Mouse (Mus musculus) intestine, embryonic 15.5 days (tissue): ENCODE measurements around the gene Zfp467. TPM values are rescaled to one million over a fixed set of nuclear protein-coding genes. Genes with fewer than 3 reads are reported as not detected.

Experiments
- ATAC-seq: fragments of 200-750 bp; cut with Nextera tagmentation; 2 replicates; pipeline ENCODE4 v1.8.0; 2017; ENCODE audit warnings: moderate TSS enrichment, moderate library complexity
- H3K27ac ChIP-seq: fragments of 300-500 bp; sonication (generic); 2 replicates; pipeline ENCODE4 v1.5.1; 2015; ENCODE audit warnings: mild to moderate bottlenecking, inconsistent platforms
- H3K27me3 ChIP-seq: fragments of 300-500 bp; sonication (generic); replicated peaks from 2 replicates; pipeline ENCODE4 v1.6.1; 2015; ENCODE audit warnings: inconsistent platforms
- H3K36me3 ChIP-seq: fragments of 300-500 bp; sonication (generic); 2 replicates; pipeline ENCODE4 v1.6.1; 2015; ENCODE audit warnings: inconsistent platforms
- H3K4me1 ChIP-seq: fragments of 300-500 bp; sonication (generic); replicated peaks from 2 replicates; pipeline ENCODE4 v1.6.1; 2015; ENCODE audit warnings: inconsistent platforms
- H3K4me2 ChIP-seq: fragments of 300-500 bp; sonication (generic); replicated peaks from 2 replicates; pipeline ENCODE4 v1.6.1; 2015; ENCODE audit warnings: mild to moderate bottlenecking, inconsistent platforms
- H3K4me3 ChIP-seq: fragments of 300-500 bp; sonication (generic); replicated peaks from 2 replicates; pipeline ENCODE4 v1.5.1; 2015; ENCODE audit warnings: inconsistent platforms
- H3K9ac ChIP-seq: fragments of 300-500 bp; sonication (generic); 2 replicates; pipeline ENCODE4 v1.6.1; 2015; ENCODE audit warnings: inconsistent platforms
- H3K9me3 ChIP-seq: fragments of 300-500 bp; sonication (generic); 2 replicates; pipeline ENCODE4 v1.6.1; 2016; ENCODE audit warnings: inconsistent platforms
- WGBS: fragments of 180-500 bp; shearing (Covaris S2); methylation state at CpG from one replicate; pipeline ENCODE4 v1.1.7; 2015; 5-methylcytosine and 5-hydroxymethylcytosine counted together
- polyA plus RNA-seq: library from polyadenylated mRNA; unstranded; fragments of >200 nt; fragmentation: Nextera tagmentation; extraction: Ambion mirVana; gene quantifications from 2 replicates; pipeline ENCODE4 v1.2.1, GENCODE M21; 2015

Gene Zfp467
- polyA plus RNA-seq, 1 experiment from 2014 or later: 18.4 TPM

DNA sequence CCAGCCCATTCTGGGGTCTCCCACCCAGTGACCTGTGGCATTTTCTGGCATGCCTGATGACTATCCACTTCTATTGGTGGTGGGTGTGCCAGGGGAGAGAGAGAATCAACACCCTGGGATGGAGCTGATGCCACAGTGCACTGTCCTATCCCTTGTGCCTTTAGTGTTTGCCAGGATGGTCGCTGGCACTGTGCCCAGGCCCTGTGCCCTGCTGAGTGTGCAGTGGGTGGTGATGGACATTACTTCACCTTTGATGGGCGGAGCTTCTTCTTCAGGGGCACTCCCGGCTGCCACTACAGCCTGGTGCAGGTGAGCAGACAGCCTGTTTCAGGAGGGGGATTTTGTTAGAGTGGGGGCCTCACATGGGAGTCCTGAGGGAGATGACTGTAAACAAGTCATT, 7.1 kb upstream of the Zfp467 start:
- no peak overlapping the region for H3K4me2 ChIP-seq
- ATAC-seq: no peak
- no peaks in the 10 kb centered on the region for H3K36me3 ChIP-seq
- H3K27me3 ChIP-seq: no peaks in the 10 kb centered on the region
- H3K4me3 ChIP-seq: no peak overlapping the region
- H3K9ac ChIP-seq: no peak overlapping the region
- no peaks in the 10 kb centered on the region for H3K9me3 ChIP-seq
- H3K27ac ChIP-seq: no peak overlapping the region
- WGBS: 73% methylated on average over 3 of the region's 3 CpGs
- no peaks in the 10 kb centered on the region for H3K4me1 ChIP-seq

DNA sequence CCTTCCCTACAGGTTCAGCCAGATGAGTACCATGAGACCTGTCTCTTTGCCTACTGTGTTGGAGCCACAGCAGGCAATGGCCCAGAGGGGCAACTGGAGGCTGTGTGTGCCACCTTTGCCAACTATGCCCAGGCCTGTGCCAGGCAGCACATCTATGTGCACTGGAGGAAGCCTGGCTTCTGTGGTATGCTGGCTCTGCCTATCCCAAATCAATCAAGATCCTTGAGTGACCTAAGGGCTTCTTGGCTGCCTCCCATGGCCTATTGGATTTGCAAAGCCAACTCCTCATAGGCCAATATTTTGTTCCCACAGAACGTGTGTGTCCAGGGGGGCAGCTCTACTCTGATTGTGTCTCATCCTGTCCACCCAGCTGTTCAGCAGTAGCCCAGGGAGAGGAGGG, 6.5 kb upstream of the Zfp467 start:
- ATAC-seq: no peak
- Histone ChIP-seq H3K4me2 (no peak overlapping the region), H3K27me3 (no peaks in the 10 kb centered on the region), H3K4me3 (no peak overlapping the region), H3K27ac (no peak overlapping the region), H3K9me3 (no peaks in the 10 kb centered on the region), H3K4me1 (no peaks in the 10 kb centered on the region), H3K9ac (no peak overlapping the region), H3K36me3 (no peaks in the 10 kb centered on the region)
- WGBS: 54% methylated on average over 1 of the region's 1 CpGs

DNA sequence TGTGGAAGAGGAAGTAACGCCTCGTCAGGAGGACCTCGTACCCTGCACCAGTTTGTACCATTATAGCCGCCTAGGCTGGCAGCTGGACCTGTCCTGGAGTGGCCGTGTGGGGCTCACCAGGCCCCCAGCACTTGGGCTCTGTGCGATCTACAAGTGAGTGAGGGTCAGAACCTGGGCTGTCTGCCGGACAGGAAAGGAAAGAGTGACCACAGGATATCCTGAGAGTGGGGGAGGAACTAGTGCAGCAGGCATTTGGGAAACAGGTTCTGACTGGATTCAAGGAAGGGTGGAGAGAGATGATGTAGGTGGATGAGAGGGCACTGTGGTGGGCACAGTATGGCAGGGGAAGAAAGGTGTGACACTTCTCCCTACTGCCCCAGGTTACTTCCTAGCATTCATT, 2.9 kb upstream of the Zfp467 start:
- Histone ChIP-seq H3K4me1 (peaks cover 1% of the 10 kb centered on the region; the same call in 1 of the 2 replicates), H3K4me2 (no peak overlapping the region), H3K36me3 (no peaks in the 10 kb centered on the region), H3K27me3 (no peaks in the 10 kb centered on the region), H3K4me3 (no peak overlapping the region), H3K9ac (no peak overlapping the region), H3K9me3 (no peaks in the 10 kb centered on the region), H3K27ac (no peak overlapping the region)
- WGBS: 73% methylated on average over 7 of the region's 7 CpGs
- ATAC-seq: no peak

DNA sequence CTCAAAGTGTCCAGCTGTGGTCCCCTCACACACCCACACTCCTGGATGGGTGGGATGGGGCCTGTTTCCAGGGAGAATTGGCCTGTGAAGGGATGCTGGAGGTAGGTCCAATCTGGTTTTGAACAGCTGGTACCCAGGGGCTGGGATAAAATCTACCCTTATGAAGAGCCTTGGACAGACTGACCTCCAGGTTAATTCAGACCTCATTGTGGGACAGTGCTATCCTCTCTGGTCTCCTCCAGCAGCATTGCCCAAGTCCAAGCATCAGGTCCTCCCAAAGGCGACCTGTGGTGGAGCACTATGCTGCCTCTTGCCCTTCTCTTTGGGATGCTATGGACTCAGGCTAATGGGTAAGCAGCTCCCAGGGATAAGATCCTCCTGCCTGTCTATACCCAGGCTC, 2.3 kb upstream of the Zfp467 start, which contains the start of gene Sspo:
Gene Sspo (plus strand): TSS at position 301 of the 400 bp plus-strand sequence.
- no peaks in the 10 kb centered on the region for H3K27me3 ChIP-seq
- H3K4me3 ChIP-seq: no peak within 1 kb of the TSS
- H3K4me2 ChIP-seq: no peak within 1 kb of the TSS
- H3K4me1 ChIP-seq: peaks cover 6% of the 10 kb centered on the region; the same call in 1 of the 2 replicates
- H3K27ac ChIP-seq: no peak within 1 kb of the TSS
- no peak within 1 kb of the TSS for H3K9ac ChIP-seq
- H3K36me3 ChIP-seq: no peaks in the 10 kb centered on the region
- ATAC-seq: no peak
- 90% methylated on average over 1 of the region's 1 CpGs for WGBS
- H3K9me3 ChIP-seq: no peaks in the 10 kb centered on the region

DNA sequence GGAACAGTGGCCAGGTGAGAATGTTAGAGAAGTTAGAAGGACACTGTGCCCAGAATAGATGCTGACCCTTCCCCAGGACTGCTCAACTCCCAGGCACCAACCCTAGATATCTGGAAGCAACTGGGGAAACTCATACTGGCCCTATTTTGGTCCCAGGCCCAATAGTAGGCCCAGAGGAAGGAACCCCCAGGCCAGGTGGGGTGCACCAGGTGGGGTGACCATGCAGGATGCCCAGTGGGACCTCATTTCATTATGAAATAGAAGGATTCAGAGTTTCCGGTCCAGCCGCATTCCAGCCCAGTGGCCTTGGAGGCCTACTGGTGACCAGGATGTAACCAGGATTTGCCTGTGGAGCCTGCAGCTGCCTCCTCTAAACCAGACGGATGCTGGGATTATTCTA, 1.3 kb upstream of the Zfp467 start:
- Histone ChIP-seq H3K36me3 (peaks cover 8% of the 10 kb centered on the region), H3K9ac (no peak overlapping the region), H3K27me3 (no peaks in the 10 kb centered on the region), H3K27ac (no peak overlapping the region), H3K4me1 (peaks cover 6% of the 10 kb centered on the region; the same call in 1 of the 2 replicates), H3K4me3 (no peak overlapping the region), H3K4me2 (0 out of 2 replicates have a peak overlapping the region, but pooled peaks have one; percentile 80), H3K9me3 (no peaks in the 10 kb centered on the region)
- WGBS: 72% methylated on average over 3 of the region's 3 CpGs
- no peak for ATAC-seq

DNA sequence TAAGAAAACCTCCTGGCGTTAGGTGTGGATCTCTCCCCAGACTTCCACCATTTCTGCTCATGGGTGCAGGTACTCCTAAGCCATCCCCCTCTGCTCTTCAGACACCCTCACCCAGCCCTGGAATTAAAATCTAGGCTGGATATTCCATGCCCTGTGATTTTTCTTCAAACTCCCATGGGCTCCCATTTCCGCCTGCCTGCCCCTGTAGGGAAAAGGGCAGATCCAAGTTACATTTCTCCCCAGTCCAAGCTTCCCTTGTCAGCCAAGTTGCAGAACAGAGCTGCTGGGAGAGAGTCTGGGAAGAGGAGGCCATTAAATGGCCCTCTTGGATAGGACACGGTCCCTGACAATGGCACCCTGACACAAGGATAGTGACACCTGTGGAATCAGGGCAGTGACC, 631 bp upstream of the Zfp467 start:
- ATAC-seq: no peak
- Histone ChIP-seq H3K4me1 (peaks cover 6% of the 10 kb centered on the region; the same call in 1 of the 2 replicates), H3K9ac (peak overlapping the region; percentile 92), H3K4me2 (peak overlapping the region; percentile 80), H3K4me3 (peak overlapping the region; percentile 83), H3K36me3 (peaks cover 12% of the 10 kb centered on the region), H3K27ac (peak overlapping the region; percentile 95), H3K9me3 (no peaks in the 10 kb centered on the region), H3K27me3 (no peaks in the 10 kb centered on the region)
- WGBS: 50% methylated on average over 3 of the region's 3 CpGs

DNA sequence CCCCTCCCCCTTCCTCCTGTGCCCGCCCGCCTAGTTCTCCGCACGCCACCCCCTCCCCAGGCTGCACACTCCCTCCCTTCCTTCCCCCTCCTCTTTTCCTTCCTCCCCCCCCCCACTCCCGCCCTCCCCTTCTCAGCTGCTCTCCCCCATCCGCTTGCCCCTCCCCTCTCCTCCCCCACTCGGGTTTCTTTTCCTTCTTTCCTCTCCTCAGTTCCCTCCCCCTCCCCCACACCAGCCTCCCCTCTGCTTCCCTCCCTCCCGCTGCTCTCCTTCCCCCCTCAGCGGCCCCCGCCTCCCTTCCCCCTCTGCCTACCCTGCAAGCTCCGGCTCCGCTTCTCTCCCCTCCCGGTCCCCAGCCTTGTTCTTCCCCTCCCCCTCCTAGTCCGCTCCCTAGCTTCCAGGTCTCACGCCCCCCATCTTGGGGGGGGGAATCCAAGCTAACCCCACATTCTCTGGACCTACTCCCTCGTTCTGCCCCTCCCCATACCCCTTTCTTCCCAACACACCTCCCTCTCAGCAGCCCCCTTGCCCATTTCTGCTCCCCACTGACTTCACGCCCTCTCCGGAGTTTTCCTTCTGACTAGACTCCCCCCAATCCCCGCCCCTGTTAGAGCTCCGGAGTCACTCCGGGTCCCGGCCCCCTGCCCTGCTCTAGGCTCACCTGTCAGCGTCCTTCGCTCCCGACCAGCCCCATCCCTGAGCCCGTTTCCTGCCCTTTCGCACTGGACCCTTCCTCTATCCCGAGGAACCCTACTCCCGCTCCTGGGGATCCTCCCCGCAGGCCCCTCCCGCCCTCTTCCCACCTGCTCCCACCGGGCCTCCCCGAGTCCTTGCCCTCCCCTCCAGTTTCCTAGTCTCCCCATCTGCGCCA, 1.1 kb downstream of the Zfp467 start:
- H3K4me3 ChIP-seq: peak overlapping the region; percentile 83
- H3K9ac ChIP-seq: peak overlapping the region; percentile 92
- no peaks in the 10 kb centered on the region for H3K9me3 ChIP-seq
- peak overlapping the region; percentile 95 for H3K27ac ChIP-seq
- H3K4me2 ChIP-seq: peak overlapping the region; percentile 80
- peaks cover 16% of the 10 kb centered on the region for H3K4me1 ChIP-seq
- peak; percentile 74 for ATAC-seq
- peaks cover 12% of the 10 kb centered on the region for H3K36me3 ChIP-seq
- H3K27me3 ChIP-seq: no peaks in the 10 kb centered on the region
- under 1% methylated on average over 27 of the region's 34 CpGs for WGBS

DNA sequence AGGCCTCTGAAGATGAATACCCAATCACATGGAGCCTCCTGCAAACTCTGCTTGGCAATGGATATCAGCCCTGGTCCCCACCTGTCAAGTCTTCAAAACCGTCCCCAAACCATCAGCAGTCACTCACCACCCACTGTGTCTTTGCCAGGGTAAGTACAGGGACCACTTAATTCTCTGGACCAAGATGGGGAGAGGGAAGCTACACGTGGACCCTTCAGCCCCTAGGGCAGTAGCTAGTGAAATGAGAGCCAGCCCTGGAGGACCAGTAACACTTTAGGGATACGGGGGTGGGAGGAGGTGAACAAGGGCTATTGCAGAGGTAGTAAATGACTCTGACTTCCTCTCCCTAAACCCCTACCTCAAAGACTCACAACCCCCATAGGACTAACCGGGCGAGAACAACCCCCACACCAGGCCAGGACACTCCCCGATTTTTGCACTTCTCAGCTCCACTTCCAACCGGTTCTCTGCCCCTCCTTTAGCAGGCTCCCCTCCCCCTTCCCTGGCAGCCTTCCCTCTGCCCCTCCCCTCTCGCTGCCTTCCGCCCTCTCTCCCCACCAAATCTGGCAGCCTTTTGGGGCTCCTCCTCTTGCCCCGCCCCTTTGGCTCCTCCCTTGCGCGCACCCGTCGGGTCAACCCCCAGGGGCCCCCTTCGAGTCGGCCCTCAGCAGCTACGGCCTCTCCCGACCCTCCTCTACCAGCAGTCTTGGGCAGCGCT, 1.9 kb downstream of the Zfp467 start:
- 2% methylated on average over 19 of the region's 19 CpGs for WGBS
- H3K9me3 ChIP-seq: no peaks in the 10 kb centered on the region
- H3K27ac ChIP-seq: peak overlapping the region; percentile 95
- peak overlapping the region; percentile 83 for H3K4me3 ChIP-seq
- peaks cover 16% of the 10 kb centered on the region for H3K4me1 ChIP-seq
- peak; percentile 91 for ATAC-seq
- 0 out of 2 replicates have a peak overlapping the region, but pooled peaks have one; percentile 10 for H3K9ac ChIP-seq
- H3K27me3 ChIP-seq: no peaks in the 10 kb centered on the region
- peaks cover 17% of the 10 kb centered on the region for H3K36me3 ChIP-seq
- peak overlapping the region; percentile 80 for H3K4me2 ChIP-seq

DNA sequence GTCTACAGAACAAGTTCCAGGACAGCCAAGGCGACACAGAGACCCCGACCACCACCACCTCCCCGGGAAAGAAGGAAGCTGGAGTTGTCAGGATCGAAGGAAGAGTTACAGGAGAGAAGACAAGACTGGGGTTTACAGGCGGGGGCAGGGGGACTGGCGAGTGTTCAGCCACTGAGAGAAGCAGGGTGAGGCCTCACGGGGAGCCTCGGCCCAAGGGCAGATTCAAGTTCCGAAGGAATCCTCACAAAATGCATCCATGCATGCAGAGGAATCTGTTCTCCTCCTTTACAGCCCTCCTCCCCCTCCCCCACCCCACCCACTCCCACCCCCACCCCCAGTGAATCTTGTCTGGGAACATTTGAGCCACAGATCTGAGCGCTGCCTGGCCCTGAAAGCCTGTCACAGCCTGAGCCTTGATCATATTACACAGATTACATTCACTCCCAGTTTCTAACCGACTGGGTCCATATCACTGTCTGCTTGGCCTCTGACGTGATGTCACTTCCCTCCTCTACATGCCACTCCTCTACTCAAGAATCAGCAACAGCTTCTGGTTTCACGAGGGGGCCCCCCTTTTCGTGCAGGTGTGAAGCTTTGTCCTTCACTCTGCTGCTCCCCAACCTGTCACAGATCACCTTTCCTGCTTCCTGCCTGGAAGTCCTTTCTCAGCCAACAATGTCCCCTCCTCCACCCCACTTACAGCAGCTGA, 5.2 kb downstream of the Zfp467 start:
- ATAC-seq: no peak
- peaks cover 36% of the 10 kb centered on the region for H3K36me3 ChIP-seq
- no peaks in the 10 kb centered on the region for H3K27me3 ChIP-seq
- no peak overlapping the region for H3K9ac ChIP-seq
- no peaks in the 10 kb centered on the region for H3K9me3 ChIP-seq
- H3K27ac ChIP-seq: no peak overlapping the region
- WGBS: 46% methylated on average over 14 of the region's 14 CpGs
- no peak overlapping the region for H3K4me2 ChIP-seq
- peaks cover 20% of the 10 kb centered on the region for H3K4me1 ChIP-seq
- no peak overlapping the region for H3K4me3 ChIP-seq

DNA sequence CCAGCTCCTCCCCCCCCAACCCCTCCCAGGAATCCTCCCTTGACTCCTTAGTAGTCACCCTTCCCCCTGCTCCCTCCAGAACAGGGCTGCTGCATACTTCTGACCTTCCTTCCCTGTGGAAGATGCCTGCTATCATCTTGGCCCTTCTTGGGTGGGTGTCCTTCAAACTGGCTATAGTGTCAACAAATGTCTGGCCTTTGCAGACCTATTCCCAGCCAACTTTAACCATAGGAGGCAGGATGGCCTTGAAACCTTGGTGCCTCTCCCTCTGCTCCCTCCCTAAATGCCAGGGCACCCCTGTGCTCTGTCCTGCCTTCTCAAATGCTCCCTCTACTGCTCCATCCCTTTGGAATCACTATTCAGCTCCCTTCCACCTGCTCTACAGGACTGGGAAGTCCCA, 6.0 kb downstream of the Zfp467 start:
- no peak for ATAC-seq
- Histone ChIP-seq H3K27ac (no peak overlapping the region), H3K36me3 (peaks cover 36% of the 10 kb centered on the region), H3K4me1 (peaks cover 20% of the 10 kb centered on the region), H3K9me3 (no peaks in the 10 kb centered on the region), H3K9ac (no peak overlapping the region), H3K27me3 (no peaks in the 10 kb centered on the region), H3K4me3 (no peak overlapping the region), H3K4me2 (no peak overlapping the region)

DNA sequence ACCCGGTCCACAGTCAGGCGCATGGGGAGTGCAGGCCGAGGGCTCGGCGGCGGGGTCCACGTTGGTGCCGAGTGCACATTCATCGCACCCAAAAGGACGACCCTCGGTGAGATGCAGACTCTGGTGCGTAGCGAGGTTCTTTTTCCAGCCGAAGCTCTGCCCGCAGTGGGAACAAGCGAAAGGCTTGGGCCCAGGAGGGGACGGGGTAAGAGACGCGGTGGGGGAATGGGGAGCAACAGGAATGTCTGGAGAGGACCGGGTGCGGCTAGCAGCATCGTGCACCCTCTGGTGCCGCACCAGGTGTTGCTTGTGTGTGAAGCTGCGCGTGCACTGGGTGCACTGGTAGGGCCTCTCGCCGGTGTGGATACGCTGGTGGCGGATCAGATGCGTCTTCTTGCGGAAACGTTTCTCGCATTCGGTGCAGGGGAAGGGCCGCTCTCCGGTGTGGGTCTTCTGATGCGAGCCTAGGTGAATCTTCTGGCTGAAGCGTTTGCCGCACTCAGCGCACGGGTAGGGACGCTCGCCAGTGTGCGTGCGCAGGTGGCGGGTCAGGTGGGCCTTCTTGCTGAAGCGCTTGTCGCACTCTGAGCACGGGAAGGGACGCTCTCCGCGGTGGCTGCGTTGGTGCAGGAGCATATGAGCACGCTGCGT, 7.0 kb downstream of the Zfp467 start:
- ATAC-seq: no peak
- Histone ChIP-seq H3K4me3 (no peak overlapping the region), H3K4me2 (no peak overlapping the region), H3K36me3 (peaks cover 36% of the 10 kb centered on the region), H3K4me1 (peaks cover 21% of the 10 kb centered on the region), H3K9ac (no peak overlapping the region), H3K9me3 (no peaks in the 10 kb centered on the region), H3K27me3 (no peaks in the 10 kb centered on the region), H3K27ac (no peak overlapping the region)
- WGBS: 59% methylated on average over 55 of the region's 55 CpGs
